Mouse (Mus musculus): Measurements from ENCODE around the gene C130032M10Rik.

The C130032M10Rik gene

GRCm38 (mm10) chr9:114553828-114554227, 38.3 kb downstream of the C130032M10Rik start:
- no peak for DNase-seq

DNA sequence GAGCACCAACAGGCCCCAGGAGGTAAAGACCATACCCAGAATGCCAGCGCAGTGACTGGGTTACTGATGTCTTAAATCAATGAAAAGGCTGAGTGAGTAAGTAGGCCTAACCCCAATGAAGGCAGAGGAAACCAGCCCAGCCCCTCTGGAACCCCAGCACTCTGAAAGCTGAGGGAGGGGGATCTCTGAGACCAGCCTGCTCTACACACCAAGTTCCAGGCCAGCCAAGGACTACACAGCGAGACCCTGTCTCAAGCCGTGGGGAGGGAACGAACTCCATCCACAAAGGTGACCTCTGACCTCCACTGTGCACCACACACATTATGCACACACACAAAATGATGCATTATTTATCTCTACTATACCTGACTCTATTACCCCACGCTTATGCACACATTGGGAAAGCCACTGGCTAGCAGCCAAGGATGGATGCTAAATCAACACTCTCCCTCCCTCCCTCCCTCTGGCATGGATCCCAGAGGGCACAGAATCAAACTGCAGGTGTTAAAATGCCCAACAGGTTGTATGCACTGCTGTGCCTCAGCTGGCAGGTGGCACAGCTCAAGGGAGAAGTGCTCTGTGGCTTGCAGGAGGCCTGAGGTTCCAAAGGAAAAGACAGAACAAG, 39.0 kb downstream of the C130032M10Rik start:
- DNase-seq = peak; percentile 12

- DNase-seq = no peak
Measured at GRCm38 (mm10) chr9:114556276-114556855, 40.9 kb downstream of the C130032M10Rik start.

DNA sequence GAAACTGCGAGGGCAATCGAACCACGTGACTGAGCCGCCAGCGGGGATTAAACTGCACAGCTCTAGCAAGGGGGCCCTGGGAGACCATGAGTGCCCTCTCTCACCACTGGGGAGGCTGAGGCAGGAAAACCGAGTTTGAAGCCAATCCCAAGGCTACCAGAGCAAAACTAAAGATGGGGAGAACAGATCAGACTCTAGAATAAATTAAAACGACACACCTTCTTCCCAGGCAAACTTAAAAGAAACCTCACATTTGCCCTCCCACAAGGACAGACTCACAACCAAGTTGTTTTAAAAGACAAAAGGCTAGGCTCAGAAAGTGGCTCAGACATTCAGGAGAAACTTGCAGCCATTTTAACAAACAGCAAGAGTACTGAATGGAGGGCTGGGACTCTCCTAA, 41.6 kb downstream of the C130032M10Rik start:
- DNase-seq = no peak

DNA sequence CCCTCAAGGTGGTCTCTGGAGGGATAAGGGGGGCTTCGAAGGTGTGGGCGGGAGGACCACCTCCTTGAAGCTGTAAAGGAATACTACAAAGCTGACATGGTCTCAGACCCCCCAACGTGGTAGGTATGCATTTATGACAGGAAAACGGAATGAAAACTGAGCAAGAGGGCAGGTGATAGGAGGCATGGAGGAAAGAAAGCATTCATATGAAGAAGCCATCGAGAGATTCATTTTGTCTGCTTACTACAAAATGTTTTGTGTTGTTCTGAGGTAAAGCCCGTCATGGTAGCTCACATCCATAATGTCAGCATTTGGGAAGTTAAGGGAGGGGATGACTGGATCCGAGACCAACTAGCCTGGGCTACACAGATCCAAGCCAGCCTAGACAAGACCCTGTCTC, 44.6 kb downstream of the C130032M10Rik start:
- no peak for DNase-seq

GRCm38 (mm10) chr9:114560771-114561670, 45.5 kb downstream of the C130032M10Rik start:
- no peak for DNase-seq

- no peak for DNase-seq
Measured at GRCm38 (mm10) chr9:114561671-114561971, 46.1 kb downstream of the C130032M10Rik start.

DNA sequence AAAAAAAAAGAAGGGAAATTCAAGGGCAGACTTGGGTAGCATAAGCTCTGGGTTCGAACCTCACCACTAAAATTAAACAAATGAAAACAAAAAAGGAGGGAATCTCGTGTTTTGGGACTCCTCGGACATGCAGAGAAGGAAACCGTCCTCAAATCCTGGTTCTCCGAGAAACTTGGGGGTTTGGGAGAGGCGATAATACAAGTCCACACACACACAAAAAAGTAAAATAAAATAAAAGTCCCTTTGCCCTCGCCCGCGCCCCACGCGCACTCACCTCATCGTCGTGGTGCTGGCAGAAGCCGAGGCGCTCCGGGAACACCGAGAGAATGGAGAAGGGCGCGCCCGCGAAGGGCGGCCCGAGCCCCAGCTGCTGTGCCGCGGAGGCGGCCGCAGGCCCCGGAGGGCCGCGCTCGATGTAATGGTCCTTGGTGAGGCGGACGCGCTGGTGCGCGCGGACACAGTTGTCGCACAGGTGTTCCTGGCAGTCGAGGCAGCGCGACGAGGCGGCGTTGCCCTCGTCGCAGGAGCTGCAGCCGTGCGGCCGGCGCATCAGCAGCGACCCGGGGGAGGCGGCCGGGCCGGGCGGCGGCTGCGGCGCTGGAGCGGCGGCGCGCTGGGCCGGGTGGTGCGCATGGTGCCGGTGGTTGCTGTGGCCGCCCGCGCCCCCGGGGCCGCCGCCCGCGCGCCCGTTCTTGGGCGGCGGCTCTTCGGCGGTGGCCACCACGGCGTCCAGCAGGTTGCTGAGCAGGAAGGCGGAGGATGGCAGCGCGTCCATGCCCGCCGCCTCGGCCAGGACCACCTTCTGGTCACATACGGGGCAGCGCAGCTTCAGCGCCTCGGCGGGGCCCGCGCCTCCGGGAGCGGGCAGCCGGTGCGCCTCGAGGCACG, 46.8 kb downstream of the C130032M10Rik start:
- peak; percentile 8 for DNase-seq

DNA sequence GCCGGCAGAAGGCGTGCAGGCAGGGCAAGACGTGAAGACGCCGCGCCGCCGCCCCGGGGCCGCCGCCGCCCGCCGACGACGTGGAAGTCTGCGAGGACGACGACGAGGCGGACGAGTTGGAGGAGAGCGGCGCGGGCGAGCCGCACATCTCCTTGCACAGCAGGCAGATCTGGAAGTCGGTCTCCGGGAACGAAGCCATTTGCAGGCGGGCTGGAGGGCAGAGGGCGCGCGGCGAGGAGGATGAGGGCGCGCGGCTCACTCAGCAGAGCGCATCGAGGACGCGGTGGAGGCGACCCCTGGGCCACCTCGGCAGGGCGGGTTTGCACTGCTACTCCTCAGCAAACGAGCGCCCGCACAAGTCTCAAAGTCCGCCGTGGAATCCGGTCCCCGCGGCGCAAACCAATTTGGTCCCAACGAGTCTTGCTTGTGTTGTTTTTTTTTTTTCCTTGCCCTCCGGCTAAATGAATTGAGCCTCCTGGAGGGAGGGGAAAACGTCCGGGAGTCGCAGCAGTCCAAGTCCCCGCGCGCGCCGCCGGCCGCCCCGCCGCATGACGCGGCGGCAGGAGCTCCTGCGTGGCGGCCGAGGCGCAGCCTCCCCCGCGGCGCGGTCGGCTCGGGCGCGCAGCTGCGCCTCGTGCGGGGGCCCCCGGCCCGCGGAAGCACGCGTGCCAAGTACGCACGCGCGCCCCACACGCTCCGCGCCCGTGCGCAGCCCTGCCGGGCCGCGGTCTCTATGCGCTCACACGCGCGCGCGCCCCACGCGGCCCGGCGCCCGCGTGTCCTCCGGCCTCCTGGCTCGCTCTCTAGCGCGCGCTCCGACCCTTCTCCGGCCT, 47.6 kb downstream of the C130032M10Rik start:
- peak; percentile 28 for DNase-seq

GRCm38 (mm10) chr9:114563761-114564606, 48.5 kb downstream of the C130032M10Rik start, which contains the start of gene Trim71:
TSS of gene Trim71 (minus strand) at chr9:114564369.
- DNase-seq = peak; percentile 24

- no peak for DNase-seq
Measured at GRCm38 (mm10) chr9:114564667-114565066, 49.2 kb downstream of the C130032M10Rik start.
